Mouse (Mus musculus): ENCODE results near the gene Paf1. TPM values are rescaled to one million over a fixed set of nuclear protein-coding genes. Genes with fewer than 3 reads are reported as not detected.

Paf1 gene
- total and polyA plus RNA-seq, 2 experiments: 16.1 to 59.1 TPM

GRCm38 (mm10) chr7:28367663-28368275 is 25.0 kb upstream of the Paf1 start:
- no peak for DNase-seq (ENCODE audit: extremely low read depth, low read depth, low spot score)
- WGBS: 95% methylated on average over 16 of the region's 16 CpGs
- Histone ChIP-seq H3K9ac (ENCODE audit: low read depth, low read length) (no peak overlapping the region), H3K27me3 (ENCODE audit: control insufficient read depth, insufficient read depth, low read length) (no peaks in the 10 kb centered on the region), H3K79me2 (ENCODE audit: control insufficient read depth, insufficient read depth, low read length) (no peaks in the 10 kb centered on the region), H3K36me3 (ENCODE audit: control insufficient read depth, insufficient read depth, low read length) (no peaks in the 10 kb centered on the region), H3K27ac (replicated peaks; ENCODE audit: insufficient read depth, low read depth, low read length) (no peak overlapping the region), H3K4me1 (ENCODE audit: control insufficient read depth, insufficient read depth, low read length) (no peaks in the 10 kb centered on the region), H3K4me3 (ENCODE audit: insufficient read depth, low read depth, low read length) (no peak overlapping the region)
- TF ChIP-seq POLR2A (IDR thresholded peaks at IDR 0.05; ENCODE audit: extremely low read depth, insufficient read depth, low read length) (no peak), CTCF (IDR thresholded peaks at IDR 0.05; ENCODE audit: low read depth, low read length) (no peak)

- H3K79me2 ChIP-seq (ENCODE audit: control insufficient read depth, insufficient read depth, low read length): no peaks in the 10 kb centered on the region
- H3K36me3 ChIP-seq (ENCODE audit: control insufficient read depth, insufficient read depth, low read length): no peaks in the 10 kb centered on the region
- H3K4me1 ChIP-seq (ENCODE audit: control insufficient read depth, insufficient read depth, low read length): no peaks in the 10 kb centered on the region
- 96% methylated on average over 16 of the region's 16 CpGs for WGBS
- no peak overlapping the region for H3K27ac ChIP-seq (replicated peaks; ENCODE audit: insufficient read depth, low read depth, low read length)
- H3K9ac ChIP-seq (ENCODE audit: low read depth, low read length): no peak overlapping the region
- no peak overlapping the region for H3K4me3 ChIP-seq (ENCODE audit: insufficient read depth, low read depth, low read length)
- no peak for DNase-seq (ENCODE audit: extremely low read depth, low read depth, low spot score)
- H3K27me3 ChIP-seq (ENCODE audit: control insufficient read depth, insufficient read depth, low read length): no peaks in the 10 kb centered on the region
- TF ChIP-seq CTCF (IDR thresholded peaks at IDR 0.05; ENCODE audit: low read depth, low read length) (no peak), POLR2A (IDR thresholded peaks at IDR 0.05; ENCODE audit: extremely low read depth, insufficient read depth, low read length) (no peak)
These were observed 24.4 kb upstream of the Paf1 start for GRCm38 (mm10) chr7:28368276-28368920.

- no peaks in the 10 kb centered on the region for H3K27me3 ChIP-seq (ENCODE audit: control insufficient read depth, insufficient read depth, low read length)
- H3K4me3 ChIP-seq (ENCODE audit: insufficient read depth, low read depth, low read length): no peak overlapping the region
- H3K4me1 ChIP-seq (ENCODE audit: control insufficient read depth, insufficient read depth, low read length): no peaks in the 10 kb centered on the region; the same call in 1 of the 2 replicates
- no peak for TF ChIP-seq CTCF (IDR thresholded peaks at IDR 0.05; ENCODE audit: low read depth, low read length)
- no peak for TF ChIP-seq POLR2A (IDR thresholded peaks at IDR 0.05; ENCODE audit: extremely low read depth, insufficient read depth, low read length)
- WGBS: 96% methylated on average over 14 of the region's 14 CpGs
- H3K27ac ChIP-seq (replicated peaks; ENCODE audit: insufficient read depth, low read depth, low read length): no peak overlapping the region
- H3K79me2 ChIP-seq (ENCODE audit: control insufficient read depth, insufficient read depth, low read length): no peaks in the 10 kb centered on the region
- no peak for DNase-seq (ENCODE audit: extremely low read depth, low read depth, low spot score)
- no peak overlapping the region for H3K9ac ChIP-seq (ENCODE audit: low read depth, low read length)
- H3K36me3 ChIP-seq (ENCODE audit: control insufficient read depth, insufficient read depth, low read length): no peaks in the 10 kb centered on the region
These were observed 22.7 kb upstream of the Paf1 start for GRCm38 (mm10) chr7:28370051-28370450.

- H3K27ac ChIP-seq (replicated peaks; ENCODE audit: insufficient read depth, low read depth, low read length): no peak overlapping the region
- H3K9ac ChIP-seq (ENCODE audit: low read depth, low read length): peak overlapping the region; percentile 81
- WGBS: 49% methylated on average over 11 of the region's 11 CpGs
- no peaks in the 10 kb centered on the region for H3K79me2 ChIP-seq (ENCODE audit: control insufficient read depth, insufficient read depth, low read length)
- H3K36me3 ChIP-seq (ENCODE audit: control insufficient read depth, insufficient read depth, low read length): no peaks in the 10 kb centered on the region
- no peak for DNase-seq (ENCODE audit: extremely low read depth, low read depth, low spot score)
- no peak; the same call in 1 of the 2 replicates for TF ChIP-seq CTCF (IDR thresholded peaks at IDR 0.05; ENCODE audit: low read depth, low read length)
- no peak for TF ChIP-seq POLR2A (IDR thresholded peaks at IDR 0.05; ENCODE audit: extremely low read depth, insufficient read depth, low read length)
- peaks cover 3% of the 10 kb centered on the region; the same call in 1 of the 2 replicates for H3K4me1 ChIP-seq (ENCODE audit: control insufficient read depth, insufficient read depth, low read length)
- peak overlapping the region; percentile 84; the same call in 1 of the 2 replicates for H3K4me3 ChIP-seq (ENCODE audit: insufficient read depth, low read depth, low read length)
- no peaks in the 10 kb centered on the region for H3K27me3 ChIP-seq (ENCODE audit: control insufficient read depth, insufficient read depth, low read length)
These were observed 21.7 kb upstream of the Paf1 start for GRCm38 (mm10) chr7:28370977-28371513.

GRCm38 (mm10) chr7:28371514-28371989 is 21.2 kb upstream of the Paf1 start:
- no peak for DNase-seq (ENCODE audit: extremely low read depth, low read depth, low spot score)
- Histone ChIP-seq H3K27ac (replicated peaks; ENCODE audit: insufficient read depth, low read depth, low read length) (peak overlapping the region; percentile 40; the same call in 1 of the 2 replicates), H3K36me3 (ENCODE audit: control insufficient read depth, insufficient read depth, low read length) (no peaks in the 10 kb centered on the region), H3K4me3 (ENCODE audit: insufficient read depth, low read depth, low read length) (peak overlapping the region; percentile 84), H3K4me1 (ENCODE audit: control insufficient read depth, insufficient read depth, low read length) (peaks cover 3% of the 10 kb centered on the region; the same call in 1 of the 2 replicates), H3K79me2 (ENCODE audit: control insufficient read depth, insufficient read depth, low read length) (no peaks in the 10 kb centered on the region), H3K27me3 (ENCODE audit: control insufficient read depth, insufficient read depth, low read length) (no peaks in the 10 kb centered on the region), H3K9ac (ENCODE audit: low read depth, low read length) (peak overlapping the region; percentile 81)
- TF ChIP-seq CTCF (IDR thresholded peaks at IDR 0.05; ENCODE audit: low read depth, low read length) (no peak), POLR2A (IDR thresholded peaks at IDR 0.05; ENCODE audit: extremely low read depth, insufficient read depth, low read length) (no peak)
- 6% methylated on average over 41 of the region's 43 CpGs for WGBS
